Mouse (Mus musculus): ENCODE measurements around the gene Tbc1d2b.

- TF ChIP-seq POLR2A (IDR thresholded peaks at IDR 0.05; ENCODE audit: control insufficient read depth, low read depth, low read length) (no peak), CTCF (IDR thresholded peaks at IDR 0.05; ENCODE audit: control insufficient read depth, insufficient read depth, insufficient replicate concordance, low read depth, low read length) (no peak)
Measured at GRCm38 (mm10) chr9:90257754-90258531, 12.7 kb downstream of the Tbc1d2b start.

Data from testis, adult 2 months (tissue).